Mouse (Mus musculus) C2C12 (cell line): ENCODE data around the gene 4930455H04Rik. TPM values are rescaled to one million over a fixed set of nuclear protein-coding genes. Genes with fewer than 3 reads are reported as not detected.

ENCODE experiments used
- H3K27me3 ChIP-seq: one replicate; pipeline ENCODE4 v1.6.1; 2011; ENCODE audit not compliant: control insufficient read depth, insufficient read depth, insufficient read length
- H3K36me3 ChIP-seq: one replicate; pipeline ENCODE4 v1.6.1; 2011; ENCODE audit not compliant: control insufficient read depth, insufficient read depth
- H3K4me3 ChIP-seq: one replicate; pipeline ENCODE4 v1.5.1; 2011; ENCODE audit warnings: mild to moderate bottlenecking, control low read depth; ENCODE audit not compliant: poor library complexity, insufficient read depth, severe bottlenecking
- H3K79me2 ChIP-seq: one replicate; pipeline ENCODE4 v1.6.1; 2011; ENCODE audit not compliant: control insufficient read depth, insufficient read depth
- H3K79me3 ChIP-seq: one replicate; pipeline ENCODE4 v1.6.1; 2011; ENCODE audit warnings: low read depth, control low read depth
- H3ac ChIP-seq: one replicate; pipeline ENCODE3; 2011; ENCODE audit warnings: low read depth; ENCODE audit not compliant: control insufficient read depth, insufficient read length
- CEBPB ChIP-seq: IDR thresholded peaks from one replicate; pipeline ENCODE4 v1.6.1; 2011; ENCODE audit warnings: low read depth, mild to moderate bottlenecking, control low read depth, moderate library complexity
- CTCF ChIP-seq: IDR thresholded peaks from one replicate; pipeline ENCODE4 v1.5.1; 2011; ENCODE audit not compliant: control insufficient read depth, insufficient read depth, insufficient read length
- FOSL1 ChIP-seq: IDR thresholded peaks from one replicate; pipeline ENCODE4 v1.8.0; 2011; ENCODE audit warnings: mild to moderate bottlenecking, low read length; ENCODE audit not compliant: poor library complexity, insufficient read depth, severe bottlenecking
- MAX ChIP-seq: IDR thresholded peaks from one replicate; pipeline ENCODE4 v1.6.1; 2011; ENCODE audit warnings: mild to moderate bottlenecking, control low read depth
- MYOD1 ChIP-seq: IDR thresholded peaks from one replicate; pipeline ENCODE4 v1.6.1; 2011; ENCODE audit warnings: low read depth; ENCODE audit not compliant: control insufficient read depth, insufficient read length
- MYOG ChIP-seq: IDR thresholded peaks from one replicate; pipeline ENCODE4 v1.6.1; 2011; ENCODE audit not compliant: control insufficient read depth, insufficient read length; ENCODE audit errors: extremely low read depth
- USF1 ChIP-seq: IDR thresholded peaks from one replicate; pipeline ENCODE4 v1.6.1; 2011; ENCODE audit warnings: low read depth, mild to moderate bottlenecking, control low read depth, moderate library complexity
- polyA plus RNA-seq: library from polyadenylated mRNA; unstranded; fragments of >200 nt; fragmentation: generic; extraction: Trizol; gene quantifications from one replicate; pipeline ENCODE4 v1.2.1, GENCODE M21; 2012; ENCODE audit warnings: missing spikeins

The 4930455H04Rik gene
- polyA plus RNA-seq, 1 experiment, result not detected

GRCm38 (mm10) chr3:117024111-117024510, 56.0 kb downstream of the 4930455H04Rik start:
- no peaks in the 10 kb centered on the region for H3K36me3 ChIP-seq
- H3K79me2 ChIP-seq, result no peaks in the 10 kb centered on the region

DNA sequence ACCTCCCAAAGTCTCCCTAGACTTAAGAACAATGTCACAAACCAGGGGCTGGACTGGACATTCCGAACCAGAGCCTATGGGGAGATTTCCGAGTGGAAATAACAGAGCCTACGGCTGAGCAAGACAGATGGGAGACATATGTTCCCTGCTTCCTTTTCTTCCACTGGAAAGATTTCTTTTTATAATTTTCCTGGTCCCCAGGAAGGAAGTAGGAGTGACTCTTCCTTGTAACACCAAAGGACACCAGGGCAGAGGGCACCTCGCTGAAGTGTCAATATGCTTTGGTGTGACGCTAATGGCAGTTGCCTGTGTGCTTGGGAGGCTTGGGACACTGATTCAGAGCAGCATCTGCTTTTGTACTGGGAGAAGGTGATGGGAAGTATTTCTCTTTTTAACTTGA, 56.5 kb downstream of the 4930455H04Rik start:
- Histone ChIP-seq H3K79me3 (no peaks in the 10 kb centered on the region), H3K79me2 (no peaks in the 10 kb centered on the region), H3ac (no peak overlapping the region), H3K4me3 (no peak overlapping the region), H3K27me3 (no peaks in the 10 kb centered on the region), H3K36me3 (no peaks in the 10 kb centered on the region)
- TF ChIP-seq CTCF (no peak), FOSL1 (no peak), MYOG (no peak), CEBPB (no peak), USF1 (no peak), MAX (no peak)

More at GRCm38 (mm10) chr3:117024111-117024510, 56.0 kb downstream of the 4930455H04Rik start:
- TF ChIP-seq CEBPB (no peak), MYOG (no peak), MYOD1 (no peak), USF1 (no peak), CTCF (no peak), MAX (no peak), FOSL1 (no peak)
- Histone ChIP-seq H3ac (no peak overlapping the region), H3K4me3 (no peak overlapping the region), H3K79me3 (no peaks in the 10 kb centered on the region), H3K27me3 (no peaks in the 10 kb centered on the region)

GRCm38 (mm10) chr3:117025421-117025820, 57.4 kb downstream of the 4930455H04Rik start:
- no peaks in the 10 kb centered on the region for H3K79me2 ChIP-seq
- H3ac ChIP-seq, result no peak overlapping the region
- no peaks in the 10 kb centered on the region for H3K79me3 ChIP-seq
- no peaks in the 10 kb centered on the region for H3K27me3 ChIP-seq
- no peak for TF ChIP-seq CEBPB
- TF ChIP-seq MYOD1, result no peak
- TF ChIP-seq USF1, result no peak
- no peak for TF ChIP-seq CTCF
- no peak for TF ChIP-seq MYOG
- TF ChIP-seq FOSL1, result no peak
- no peak for TF ChIP-seq MAX
- no peak overlapping the region for H3K4me3 ChIP-seq
- H3K36me3 ChIP-seq, result no peaks in the 10 kb centered on the region

Other genes starting within 250 kb of the 4930455H04Rik start
- gene Agl, start 160.1 kb upstream of the 4930455H04Rik start, polyA plus RNA-seq, result 8.7 TPM
- 13.1 TPM for gene Frrs1, start 108.8 kb upstream of the 4930455H04Rik start, polyA plus RNA-seq
- gene Palmd, start 720 bp downstream of the 4930455H04Rik start, polyA plus RNA-seq, result 0.04 TPM